Mouse (Mus musculus) MEL (cell line): ENCODE measurements around the gene Slc29a3.

ENCODE experiments used
- CTCF ChIP-seq, 3 experiments: IDR thresholded peaks in 2 of 3; conservative IDR thresholded peaks in 1 of 3; 2 replicates each; pipeline ENCODE4 v1.5.1; 2011 to 2012; ENCODE audit warnings: low read length in 3 of 3, low read depth in 2 of 3, mild to moderate bottlenecking in 2 of 3, improper control_type of control experiment in 1 of 3, inconsistent platforms in 1 of 3, mixed read lengths in 1 of 3, moderate library complexity in 1 of 3; ENCODE audit not compliant: control insufficient read depth in 1 of 3, insufficient read depth in 1 of 3, poor library complexity in 1 of 3, severe bottlenecking in 1 of 3
- MAZ ChIP-seq: IDR thresholded peaks from 2 replicates; pipeline ENCODE4 v1.6.1; 2012; ENCODE audit warnings: low read depth, mild to moderate bottlenecking, inconsistent platforms, low read length, improper control_type of control experiment
- MXI1 ChIP-seq: IDR thresholded peaks from 2 replicates; pipeline ENCODE4 v1.6.1; 2011; ENCODE audit warnings: mild to moderate bottlenecking, low read depth, low read length, improper control_type of control experiment
- POLR2AphosphoS2 ChIP-seq: IDR thresholded peaks from 2 replicates; pipeline ENCODE4 v1.6.1; 2011; ENCODE audit warnings: low read length, improper control_type of control experiment
- TBP ChIP-seq: IDR thresholded peaks from 2 replicates; pipeline ENCODE4 v1.8.0; 2011; ENCODE audit warnings: low read depth, low read length, improper control_type of control experiment
- ZC3H11A ChIP-seq: IDR thresholded peaks from 2 replicates; pipeline ENCODE4 v1.6.1; 2012; ENCODE audit warnings: low read depth, mild to moderate bottlenecking, inconsistent platforms, low read length, improper control_type of control experiment

GRCm38 (mm10) chr10:60767400-60767799, 14.8 kb upstream of the Slc29a3 start:
- TF ChIP-seq CTCF (IDR thresholded peaks at IDR 0.05 in 2 of 3, conservative IDR thresholded peaks at IDR 0.05 in 1 of 3; ENCODE audit: control insufficient read depth in 1 of 3, insufficient read depth in 1 of 3, low read depth in 2 of 3, low read length in 3 of 3, poor library complexity in 1 of 3, severe bottlenecking in 1 of 3) = no peak
- TF ChIP-seq TBP = no peak
- no peak for TF ChIP-seq ZC3H11A
- no peak for TF ChIP-seq MXI1
- TF ChIP-seq MAZ = no peak
- TF ChIP-seq POLR2AphosphoS2 = no peak
